Mouse (Mus musculus) heart, embryonic 15.5 days (tissue): ENCODE measurements around the gene Bag6. TPM values are rescaled to one million over a fixed set of nuclear protein-coding genes. Genes with fewer than 3 reads are reported as not detected.
A peak's percentile ranks its signal among the peaks of the same experiment; 100 is the strongest.

Experiments
- ATAC-seq: fragments of 200-750 bp; cut with Nextera tagmentation; replicated peaks from 2 replicates; pipeline ENCODE4 v1.8.0; 2017; ENCODE audit warnings: low read depth, moderate TSS enrichment; ENCODE audit not compliant: insufficient number of reproducible peaks, insufficient read depth, low FRiP score
- H3K27ac ChIP-seq: fragments of 300-500 bp; sonication (generic); 2 replicates; pipeline ENCODE4 v1.5.1; 2015; ENCODE audit warnings: mild to moderate bottlenecking, inconsistent platforms
- H3K27me3 ChIP-seq: fragments of 300-500 bp; sonication (generic); 2 replicates; pipeline ENCODE4 v1.6.1; 2015; ENCODE audit warnings: inconsistent platforms
- H3K36me3 ChIP-seq: fragments of 300-500 bp; sonication (generic); 2 replicates; pipeline ENCODE4 v1.6.1; 2015; ENCODE audit warnings: mild to moderate bottlenecking, inconsistent platforms
- H3K4me1 ChIP-seq: fragments of 300-500 bp; sonication (generic); replicated peaks from 2 replicates; pipeline ENCODE4 v1.6.1; 2015; ENCODE audit warnings: inconsistent platforms
- H3K4me2 ChIP-seq: fragments of 300-500 bp; sonication (generic); 2 replicates; pipeline ENCODE4 v1.6.1; 2015; ENCODE audit warnings: inconsistent platforms, mild to moderate bottlenecking, moderate library complexity
- H3K4me3 ChIP-seq: fragments of 300-500 bp; sonication (generic); 2 replicates; pipeline ENCODE4 v1.5.1; 2015; ENCODE audit warnings: mild to moderate bottlenecking, inconsistent platforms
- H3K9ac ChIP-seq: fragments of 300-500 bp; sonication (generic); 2 replicates; pipeline ENCODE4 v1.6.1; 2015; ENCODE audit warnings: mild to moderate bottlenecking, inconsistent platforms
- H3K9me3 ChIP-seq: fragments of 300-500 bp; sonication (generic); replicated peaks from 2 replicates; pipeline ENCODE4 v1.6.1; 2016; ENCODE audit warnings: inconsistent platforms
- WGBS: fragments of 180-500 bp; shearing (Covaris S2); methylation state at CpG from one replicate; pipeline ENCODE4 v1.1.7; 2015; ENCODE audit warnings: mixed read lengths; 5-methylcytosine and 5-hydroxymethylcytosine counted together
- polyA plus RNA-seq: library from polyadenylated mRNA; unstranded; fragments of >200 nt; fragmentation: Nextera tagmentation; extraction: Ambion mirVana; gene quantifications from 2 replicates; pipeline ENCODE4 v1.2.1, GENCODE M21; 2015

Bag6 gene
- polyA plus RNA-seq, 1 experiment from 2014 or later: 40.8 TPM

GRCm38 (mm10) chr17:35162730-35163129, 27.8 kb downstream of the Bag6 start:
- H3K36me3 ChIP-seq: peaks cover 40% of the 10 kb centered on the region
- no peak for ATAC-seq
- peak overlapping the region; percentile 92 for H3K4me3 ChIP-seq
- H3K27ac ChIP-seq: peak overlapping the region; percentile 97
- peak overlapping the region; percentile 92 for H3K4me2 ChIP-seq
- WGBS: 26% methylated on average over 12 of the region's 12 CpGs
- peak overlapping the region; percentile 98 for H3K9ac ChIP-seq
- peaks cover 31% of the 10 kb centered on the region for H3K4me1 ChIP-seq
- no peaks in the 10 kb centered on the region for H3K27me3 ChIP-seq
- H3K9me3 ChIP-seq: no peaks in the 10 kb centered on the region

- Histone ChIP-seq H3K9ac (peak overlapping the region; percentile 98), H3K4me2 (peak overlapping the region; percentile 92), H3K4me3 (peak overlapping the region; percentile 92), H3K4me1 (peaks cover 31% of the 10 kb centered on the region), H3K36me3 (peaks cover 32% of the 10 kb centered on the region), H3K27ac (peak overlapping the region; percentile 97), H3K27me3 (no peaks in the 10 kb centered on the region), H3K9me3 (no peaks in the 10 kb centered on the region)
- WGBS: 5% methylated on average over 8 of the region's 8 CpGs
- ATAC-seq: no peak
Observed at GRCm38 (mm10) chr17:35163326-35164081, 28.5 kb downstream of the Bag6 start.

GRCm38 (mm10) chr17:35164218-35164567, 29.2 kb downstream of the Bag6 start:
- under 1% methylated on average over 28 of the region's 28 CpGs for WGBS
- H3K4me1 ChIP-seq: peaks cover 31% of the 10 kb centered on the region
- H3K36me3 ChIP-seq: peaks cover 25% of the 10 kb centered on the region
- H3K27me3 ChIP-seq: no peaks in the 10 kb centered on the region
- H3K27ac ChIP-seq: peak overlapping the region; percentile 97
- H3K9ac ChIP-seq: peak overlapping the region; percentile 98
- H3K4me2 ChIP-seq: peak overlapping the region; percentile 92
- H3K4me3 ChIP-seq: peak overlapping the region; percentile 92
- no peaks in the 10 kb centered on the region for H3K9me3 ChIP-seq
- no peak for ATAC-seq

- H3K4me2 ChIP-seq: peak within 1 kb of the TSS; percentile 92
- peaks cover 31% of the 10 kb centered on the region for H3K4me1 ChIP-seq
- under 1% methylated on average over 77 of the region's 89 CpGs for WGBS
- H3K4me3 ChIP-seq: peak within 1 kb of the TSS; percentile 92
- H3K9ac ChIP-seq: peak within 1 kb of the TSS; percentile 98
- peak; percentile 97 for ATAC-seq
- H3K36me3 ChIP-seq: peaks cover 19% of the 10 kb centered on the region
- no peaks in the 10 kb centered on the region for H3K27me3 ChIP-seq
- H3K9me3 ChIP-seq: no peaks in the 10 kb centered on the region
- H3K27ac ChIP-seq: peak within 1 kb of the TSS; percentile 97
Observed at GRCm38 (mm10) chr17:35164568-35165450, 29.8 kb downstream of the Bag6 start, which contains the start of gene Prrc2a. Gene Prrc2a (minus strand): TSS chr17:35164897.

GRCm38 (mm10) chr17:35165451-35166155, 30.6 kb downstream of the Bag6 start:
- WGBS: 21% methylated on average over 12 of the region's 12 CpGs
- Histone ChIP-seq H3K4me3 (peak overlapping the region; percentile 92), H3K27me3 (no peaks in the 10 kb centered on the region), H3K36me3 (peaks cover 11% of the 10 kb centered on the region), H3K4me1 (peaks cover 31% of the 10 kb centered on the region), H3K9me3 (no peaks in the 10 kb centered on the region), H3K9ac (peak overlapping the region; percentile 47), H3K27ac (peak overlapping the region; percentile 97), H3K4me2 (peak overlapping the region; percentile 61)
- ATAC-seq: no peak

- no peak for ATAC-seq
- Histone ChIP-seq H3K36me3 (peaks cover 2% of the 10 kb centered on the region), H3K9ac (0 out of 2 replicates have a peak overlapping the region, but pooled peaks have one; percentile 47), H3K4me2 (0 out of 2 replicates have a peak overlapping the region, but pooled peaks have one; percentile 61), H3K4me3 (peak overlapping the region; percentile 92; the same call in 1 of the 2 replicates), H3K27me3 (no peaks in the 10 kb centered on the region), H3K27ac (peak overlapping the region; percentile 97), H3K4me1 (peaks cover 30% of the 10 kb centered on the region), H3K9me3 (no peaks in the 10 kb centered on the region)
- 72% methylated on average over 8 of the region's 8 CpGs for WGBS
Observed at GRCm38 (mm10) chr17:35166352-35167035, 31.5 kb downstream of the Bag6 start.

- no peaks in the 10 kb centered on the region for H3K27me3 ChIP-seq
- H3K4me1 ChIP-seq: peaks cover 21% of the 10 kb centered on the region
- no peak overlapping the region for H3K4me2 ChIP-seq
- no peaks in the 10 kb centered on the region for H3K36me3 ChIP-seq
- no peaks in the 10 kb centered on the region for H3K9me3 ChIP-seq
- no peak overlapping the region for H3K27ac ChIP-seq
- no peak for ATAC-seq
- 81% methylated on average over 7 of the region's 7 CpGs for WGBS
- H3K4me3 ChIP-seq: no peak overlapping the region
- H3K9ac ChIP-seq: no peak overlapping the region
Observed at GRCm38 (mm10) chr17:35167794-35168193, 32.8 kb downstream of the Bag6 start.

GRCm38 (mm10) chr17:35168541-35169207, 33.7 kb downstream of the Bag6 start:
- H3K4me1 ChIP-seq: peaks cover 16% of the 10 kb centered on the region
- no peak overlapping the region for H3K9ac ChIP-seq
- no peaks in the 10 kb centered on the region for H3K27me3 ChIP-seq
- no peak for ATAC-seq
- H3K27ac ChIP-seq: no peak overlapping the region
- WGBS: 17% methylated on average over 4 of the region's 4 CpGs
- no peak overlapping the region for H3K4me2 ChIP-seq
- no peaks in the 10 kb centered on the region for H3K36me3 ChIP-seq
- H3K9me3 ChIP-seq: no peaks in the 10 kb centered on the region
- no peak overlapping the region for H3K4me3 ChIP-seq

GRCm38 (mm10) chr17:35172445-35173234, 37.7 kb downstream of the Bag6 start:
- Histone ChIP-seq H3K9me3 (no peaks in the 10 kb centered on the region), H3K4me1 (0 out of 2 replicates have a peak, but pooled peaks cover 5% of the 10 kb centered on the region), H3K27me3 (no peaks in the 10 kb centered on the region), H3K4me2 (no peak overlapping the region), H3K27ac (peak overlapping the region; percentile 6; the same call in 1 of the 2 replicates), H3K4me3 (no peak overlapping the region), H3K36me3 (no peaks in the 10 kb centered on the region), H3K9ac (no peak overlapping the region)
- WGBS: 50% methylated on average over 11 of the region's 11 CpGs
- no peak for ATAC-seq
